Mouse (Mus musculus) lung, embryonic 16.5 days (tissue): ENCODE data around the gene Prr18. TPM values are rescaled to one million over a fixed set of nuclear protein-coding genes. Genes with fewer than 3 reads are reported as not detected.

Experiments
- ATAC-seq: fragments of 200-750 bp; cut with Nextera tagmentation; 2 replicates; pipeline ENCODE4 v1.8.0; 2017; ENCODE audit warnings: low read depth, mild to moderate bottlenecking, moderate library complexity
- H3K27ac ChIP-seq: fragments of 300-500 bp; sonication (generic); 2 replicates; pipeline ENCODE4 v1.5.1; 2014; ENCODE audit warnings: mild to moderate bottlenecking, control low read depth, low read length
- H3K27me3 ChIP-seq: fragments of 300-500 bp; sonication (generic); 2 replicates; pipeline ENCODE4 v1.6.1; 2014; ENCODE audit warnings: low read depth, low read length, mixed read lengths; ENCODE audit not compliant: control insufficient read depth, insufficient read depth
- H3K36me3 ChIP-seq: fragments of 300-500 bp; sonication (generic); 2 replicates; pipeline ENCODE4 v1.6.1; 2014; ENCODE audit warnings: low read length; ENCODE audit not compliant: control insufficient read depth, insufficient read depth
- H3K4me1 ChIP-seq: fragments of 300-500 bp; sonication (generic); replicated peaks from 2 replicates; pipeline ENCODE4 v1.6.1; 2014; ENCODE audit warnings: low read length, mixed read lengths; ENCODE audit not compliant: control insufficient read depth, insufficient read depth
- H3K4me2 ChIP-seq: fragments of 300-500 bp; sonication (generic); 2 replicates; pipeline ENCODE4 v1.6.1; 2014; ENCODE audit warnings: low read depth, low read length, control low read depth
- H3K4me3 ChIP-seq: fragments of 300-500 bp; sonication (generic); 2 replicates; pipeline ENCODE4 v1.5.1; 2014; ENCODE audit warnings: mild to moderate bottlenecking, low read length, control low read depth
- H3K9ac ChIP-seq: fragments of 300-500 bp; sonication (generic); 2 replicates; pipeline ENCODE4 v1.6.1; 2014; ENCODE audit warnings: low read length, control low read depth
- H3K9me3 ChIP-seq: fragments of 300-500 bp; sonication (generic); 2 replicates; pipeline ENCODE4 v1.6.1; 2016; ENCODE audit warnings: low read length; ENCODE audit not compliant: control insufficient read depth
- WGBS: fragments of 180-500 bp; shearing (Covaris S2); extraction: QIAGEN DNeasy Blood & Tissue Kit; methylation state at CpG from one replicate; pipeline ENCODE4 v1.1.7; 2014; 5-methylcytosine and 5-hydroxymethylcytosine counted together
- polyA plus RNA-seq: library from polyadenylated mRNA; unstranded; fragments of >200 nt; fragmentation: Nextera tagmentation; extraction: Ambion mirVana; gene quantifications from 2 replicates; pipeline ENCODE4 v1.2.1, GENCODE M21; 2015

The Prr18 gene
- polyA plus RNA-seq, 1 experiment from 2014 or later = 1.6 TPM

DNA sequence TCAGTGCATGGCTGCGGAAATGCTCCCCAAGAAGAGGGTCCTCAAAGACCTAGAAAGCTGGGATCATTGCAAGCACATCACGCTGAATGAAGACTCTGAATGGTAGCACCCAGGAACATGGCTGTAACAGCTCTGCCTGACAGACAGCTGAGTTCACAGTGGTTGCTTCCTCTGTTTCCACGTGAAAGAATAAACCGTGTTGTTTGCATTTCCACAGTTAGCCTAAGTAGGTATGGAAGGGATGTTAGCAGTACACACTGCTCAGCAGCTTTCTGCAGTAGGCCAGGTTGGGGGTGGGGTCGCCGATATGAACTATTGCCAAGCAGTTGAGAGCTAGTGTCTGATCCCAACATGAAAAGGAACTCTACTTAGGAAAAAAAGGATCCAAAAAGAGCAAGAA, 18.4 kb downstream of the Prr18 start, which contains the start of gene T2:
Gene T2, plus strand, starts transcription at position 301 of the 400 bp plus-strand sequence.
- Histone ChIP-seq H3K27ac (no peak within 1 kb of the TSS), H3K27me3 (no peaks in the 10 kb centered on the region), H3K9ac (no peak within 1 kb of the TSS), H3K4me3 (no peak within 1 kb of the TSS), H3K4me1 (no peaks in the 10 kb centered on the region), H3K4me2 (no peak within 1 kb of the TSS), H3K9me3 (no peaks in the 10 kb centered on the region), H3K36me3 (no peaks in the 10 kb centered on the region)
- ATAC-seq = no peak
- 78% methylated on average over 6 of the region's 6 CpGs for WGBS

DNA sequence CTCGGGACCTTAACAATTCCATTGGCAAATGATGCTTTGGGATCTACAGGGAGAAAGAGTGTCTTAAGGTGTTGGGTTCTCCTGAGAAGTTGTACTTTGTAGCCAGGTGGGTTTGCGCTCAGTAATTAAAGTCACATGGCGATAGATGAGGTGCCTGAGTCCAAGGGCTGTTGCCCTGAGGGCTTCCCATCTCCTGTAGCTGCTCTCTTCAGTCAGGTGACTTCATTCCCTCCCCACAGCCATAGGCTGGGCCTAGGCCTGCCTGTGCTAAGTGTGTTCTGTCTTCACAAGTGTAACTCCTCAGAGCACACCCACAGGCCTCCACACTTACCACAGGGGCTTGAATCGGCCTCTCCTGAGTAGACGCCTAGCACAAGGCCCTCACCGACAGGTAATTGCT, 20.2 kb downstream of the Prr18 start:
- ATAC-seq = no peak
- 85% methylated on average over 6 of the region's 6 CpGs for WGBS

DNA sequence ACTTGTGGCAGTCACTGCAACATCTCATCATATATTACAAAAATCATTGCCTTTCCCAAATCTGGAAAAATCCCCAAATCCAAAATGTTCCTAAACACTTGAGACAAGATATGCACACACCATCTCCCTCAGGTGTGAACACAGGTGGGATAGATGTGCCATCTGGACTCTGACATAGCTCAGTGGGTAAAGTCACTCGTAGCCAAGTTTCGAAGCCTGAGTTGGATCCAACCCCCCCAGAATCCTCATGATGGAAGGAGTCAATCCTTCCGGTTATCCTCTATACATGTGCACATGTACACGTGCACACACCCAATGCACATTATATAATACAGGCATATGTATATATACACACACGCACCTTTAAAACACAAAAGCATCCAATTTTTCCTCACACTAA, 23.6 kb downstream of the Prr18 start:
- WGBS = 89% methylated on average over 5 of the region's 5 CpGs
- no peaks in the 10 kb centered on the region for H3K27me3 ChIP-seq
- ATAC-seq = no peak
- no peak overlapping the region for H3K27ac ChIP-seq
- no peak overlapping the region for H3K9ac ChIP-seq
- H3K4me2 ChIP-seq = no peak overlapping the region
- H3K36me3 ChIP-seq = no peaks in the 10 kb centered on the region
- no peak overlapping the region for H3K4me3 ChIP-seq
- no peaks in the 10 kb centered on the region for H3K9me3 ChIP-seq
- H3K4me1 ChIP-seq = 0 out of 2 replicates have a peak, but pooled peaks cover 3% of the 10 kb centered on the region

More for the DNA sequence above, 20.2 kb downstream of the Prr18 start:
- no peak overlapping the region for H3K9ac ChIP-seq
- no peaks in the 10 kb centered on the region for H3K27me3 ChIP-seq
- H3K9me3 ChIP-seq = no peaks in the 10 kb centered on the region
- H3K4me3 ChIP-seq = no peak overlapping the region
- H3K36me3 ChIP-seq = no peaks in the 10 kb centered on the region
- 0 out of 2 replicates have a peak, but pooled peaks cover 3% of the 10 kb centered on the region for H3K4me1 ChIP-seq
- H3K4me2 ChIP-seq = no peak overlapping the region
- no peak overlapping the region for H3K27ac ChIP-seq

DNA sequence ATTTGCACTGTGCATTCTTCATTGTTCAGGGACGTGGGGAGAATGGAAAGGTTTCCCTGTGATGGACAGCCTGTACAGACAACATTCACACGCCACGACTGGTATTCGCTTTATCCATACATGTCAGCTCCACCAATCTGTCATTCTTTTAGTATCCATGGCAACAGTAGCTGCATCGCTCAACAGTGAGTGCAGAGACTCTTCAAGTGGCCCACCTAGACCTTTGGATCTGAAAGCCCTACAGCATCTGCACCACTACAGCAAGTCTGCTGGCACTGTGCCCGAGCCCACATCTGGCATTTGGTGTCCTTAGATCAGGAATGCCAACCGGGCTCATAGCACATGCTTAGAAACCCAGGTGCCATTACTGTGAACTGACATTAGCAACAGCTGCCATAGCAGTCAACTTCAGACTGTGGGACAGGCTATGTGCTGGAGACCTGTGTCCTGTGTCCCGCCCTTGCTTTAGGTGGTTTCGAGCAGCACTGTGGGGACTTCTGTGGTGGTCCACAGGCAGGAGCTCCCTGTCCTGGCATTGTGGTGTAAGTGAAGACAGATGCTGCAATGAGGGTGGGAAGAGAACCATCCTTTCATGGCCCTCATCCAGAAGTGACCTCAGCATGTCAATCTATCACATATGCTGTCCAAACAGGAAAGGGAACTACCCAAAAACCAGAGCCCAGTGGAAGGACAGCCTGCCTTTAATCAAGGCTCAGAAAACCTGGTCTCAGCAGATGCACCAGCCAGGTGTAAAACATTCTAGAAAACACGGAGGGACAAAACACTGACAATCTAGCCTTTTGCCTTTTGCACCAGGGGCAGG, 24.2 kb downstream of the Prr18 start:
- no peaks in the 10 kb centered on the region; the same call in 1 of the 2 replicates for H3K27me3 ChIP-seq
- H3K4me1 ChIP-seq = 0 out of 2 replicates have a peak, but pooled peaks cover 3% of the 10 kb centered on the region
- H3K27ac ChIP-seq = no peak overlapping the region
- no peaks in the 10 kb centered on the region for H3K36me3 ChIP-seq
- no peak for ATAC-seq
- no peak overlapping the region for H3K9ac ChIP-seq
- H3K4me2 ChIP-seq = no peak overlapping the region
- no peak overlapping the region for H3K4me3 ChIP-seq
- WGBS = 55% methylated on average over 10 of the region's 10 CpGs
- H3K9me3 ChIP-seq = no peaks in the 10 kb centered on the region

DNA sequence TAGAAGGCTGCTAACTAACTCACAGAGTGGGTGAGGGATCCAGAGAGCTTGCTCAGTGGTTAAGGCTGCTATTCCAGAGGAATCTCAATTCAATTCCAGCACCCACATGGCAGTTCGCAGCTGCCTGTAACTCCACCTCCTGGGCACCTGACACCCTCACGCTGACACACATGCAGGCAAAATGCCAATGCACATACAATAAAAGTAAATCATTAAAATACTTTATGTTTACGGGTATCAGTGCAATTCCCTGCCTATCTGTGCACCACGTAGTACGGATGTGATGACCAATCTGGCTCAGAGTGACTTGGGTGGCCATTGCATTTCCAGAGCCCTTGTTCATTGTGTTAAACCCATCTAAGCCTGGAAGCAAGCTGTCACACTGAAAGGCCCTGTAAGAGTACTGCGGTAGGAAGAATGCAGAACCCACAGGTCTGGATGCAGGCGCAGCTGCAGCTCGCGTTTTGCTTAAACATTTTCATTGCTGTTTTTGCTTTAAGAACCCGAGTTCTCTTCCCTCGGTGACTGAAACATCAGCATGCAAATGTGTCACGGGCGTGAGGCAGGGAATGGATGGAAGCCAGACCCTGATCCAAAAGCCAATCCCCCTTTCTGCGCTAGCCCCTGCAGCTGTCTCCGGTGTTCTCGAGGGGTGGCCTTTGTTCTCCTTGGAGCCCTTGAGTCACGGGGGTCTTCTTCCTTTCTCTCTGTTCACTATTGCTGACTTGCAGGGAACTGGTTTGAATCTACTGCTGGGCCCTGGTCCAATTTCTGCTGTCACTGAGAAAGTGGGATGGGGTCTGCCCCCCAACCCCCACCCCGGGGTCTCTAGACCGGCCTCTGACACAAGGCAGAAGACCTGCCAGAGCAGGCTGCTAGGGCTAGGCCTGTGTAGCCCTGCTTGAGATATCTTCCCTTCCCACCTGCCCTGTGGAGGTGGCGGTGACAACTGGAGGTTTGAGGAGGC, 30.5 kb downstream of the Prr18 start:
- 34% methylated on average over 20 of the region's 20 CpGs for WGBS
- Histone ChIP-seq H3K4me3 (no peak overlapping the region), H3K4me2 (no peak overlapping the region), H3K9ac (no peak overlapping the region), H3K36me3 (no peaks in the 10 kb centered on the region), H3K27ac (no peak overlapping the region), H3K27me3 (no peaks in the 10 kb centered on the region; the same call in 1 of the 2 replicates), H3K4me1 (peaks cover 11% of the 10 kb centered on the region), H3K9me3 (no peaks in the 10 kb centered on the region)
- ATAC-seq = no peak

DNA sequence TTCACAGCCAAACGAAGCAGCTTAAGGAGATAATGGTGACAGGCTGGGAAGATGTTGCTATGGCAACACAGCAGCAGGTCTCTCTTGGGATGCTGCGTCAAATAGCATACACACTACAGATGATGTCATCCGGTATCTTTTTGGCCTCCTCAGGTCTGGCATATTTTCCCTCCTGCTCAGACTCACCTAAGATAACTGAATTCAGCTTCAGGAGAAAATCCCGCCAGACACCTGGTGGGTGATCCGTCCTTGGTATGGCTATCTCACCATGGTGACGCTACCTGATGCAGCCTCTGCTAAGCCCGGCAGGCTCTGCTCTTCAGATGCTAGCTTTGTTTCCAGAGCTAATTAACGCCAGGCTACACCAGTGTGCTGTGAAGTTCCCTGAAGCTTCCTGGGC, 31.3 kb downstream of the Prr18 start:
- H3K9me3 ChIP-seq = no peaks in the 10 kb centered on the region
- H3K27me3 ChIP-seq = no peaks in the 10 kb centered on the region; the same call in 1 of the 2 replicates
- H3K9ac ChIP-seq = no peak overlapping the region
- H3K36me3 ChIP-seq = no peaks in the 10 kb centered on the region
- peaks cover 11% of the 10 kb centered on the region for H3K4me1 ChIP-seq
- H3K4me2 ChIP-seq = no peak overlapping the region
- ATAC-seq = no peak
- no peak overlapping the region for H3K4me3 ChIP-seq
- WGBS = 31% methylated on average over 8 of the region's 8 CpGs
- no peak overlapping the region for H3K27ac ChIP-seq

DNA sequence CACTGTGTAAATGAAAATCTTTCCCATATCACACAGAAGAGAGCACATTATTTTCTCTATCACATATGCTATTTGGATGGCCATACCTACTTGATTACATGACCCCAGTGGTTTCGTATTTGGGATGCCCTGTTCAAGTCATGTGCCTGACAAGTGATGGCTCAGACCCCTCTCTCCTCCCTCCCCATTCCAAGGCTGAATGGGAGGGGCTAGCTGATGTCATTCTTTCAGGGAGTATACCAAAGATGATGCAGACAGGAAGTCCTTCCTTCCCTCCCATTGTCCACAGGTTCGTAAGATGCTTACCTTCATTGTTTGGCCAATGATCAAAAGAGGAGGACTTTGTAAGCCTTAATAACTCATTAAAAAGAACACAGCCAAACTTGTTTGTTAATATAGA, 31.9 kb downstream of the Prr18 start:
- no peaks in the 10 kb centered on the region; the same call in 1 of the 2 replicates for H3K27me3 ChIP-seq
- WGBS = 40% methylated on average over 2 of the region's 2 CpGs
- H3K4me1 ChIP-seq = peaks cover 11% of the 10 kb centered on the region
- ATAC-seq = no peak
- no peak overlapping the region for H3K9ac ChIP-seq
- H3K36me3 ChIP-seq = no peaks in the 10 kb centered on the region
- no peak overlapping the region for H3K4me3 ChIP-seq
- H3K4me2 ChIP-seq = no peak overlapping the region
- no peaks in the 10 kb centered on the region for H3K9me3 ChIP-seq
- no peak overlapping the region for H3K27ac ChIP-seq

DNA sequence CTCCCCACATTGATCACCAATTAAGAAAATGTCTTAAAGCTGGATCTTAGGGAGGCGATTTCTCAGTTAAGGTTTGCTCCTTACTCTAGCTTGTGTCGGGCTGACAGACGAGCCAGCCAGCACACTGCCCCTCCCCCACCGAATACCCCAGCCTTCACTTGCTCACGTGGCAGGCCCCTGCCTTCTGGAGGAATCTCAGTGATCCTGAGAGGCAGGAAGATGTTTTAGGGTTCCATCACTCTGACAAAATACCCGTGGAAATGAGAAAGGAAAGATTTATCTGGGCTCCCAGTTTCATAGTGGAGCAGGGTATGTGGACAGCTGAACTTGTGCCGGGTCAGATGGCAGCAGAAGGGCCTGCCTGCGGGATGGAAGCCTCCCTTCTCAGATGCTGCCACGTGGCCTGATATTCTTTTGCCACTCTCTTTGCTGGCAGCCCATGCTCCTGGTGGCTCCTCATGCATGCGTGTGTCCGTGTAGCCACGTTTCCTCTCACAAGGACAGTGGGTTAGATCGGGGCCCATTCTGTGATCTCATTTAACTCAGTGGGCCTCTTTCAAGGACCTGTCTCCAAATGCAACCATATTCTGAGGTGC, 33.5 kb downstream of the Prr18 start:
- no peak for ATAC-seq
- Histone ChIP-seq H3K4me3 (no peak overlapping the region), H3K4me1 (peaks cover 11% of the 10 kb centered on the region), H3K9me3 (no peaks in the 10 kb centered on the region), H3K9ac (no peak overlapping the region), H3K27me3 (no peaks in the 10 kb centered on the region; the same call in 1 of the 2 replicates), H3K36me3 (no peaks in the 10 kb centered on the region), H3K4me2 (no peak overlapping the region), H3K27ac (no peak overlapping the region)
- 31% methylated on average over 13 of the region's 13 CpGs for WGBS
